Mouse (Mus musculus): Measurements from ENCODE around the gene Coa4. TPM values are rescaled to one million over a fixed set of nuclear protein-coding genes. Genes with fewer than 3 reads are reported as not detected.
A peak's percentile ranks its signal among the peaks of the same experiment; 100 is the strongest.

The Coa4 gene
- polyA plus RNA-seq, 1 experiment from 2014 or later: 24.4 TPM

GRCm38 (mm10) chr7:100514573-100514972, 22.3 kb upstream of the Coa4 start, which contains the start of gene Dnajb13:
Gene Dnajb13 (minus strand): TSS chr7:100514960.
- Histone ChIP-seq H3K36me3 (ENCODE audit: control insufficient read depth, insufficient read depth, low read length) (no peaks in the 10 kb centered on the region), H3K27ac (ENCODE audit: low read depth, low read length) (no peak within 1 kb of the TSS), H3K4me3 (ENCODE audit: low read depth, low read length) (no peak within 1 kb of the TSS), H3K4me2 (0 out of 2 replicates have a peak within 1 kb of the TSS, but pooled peaks have one; percentile 9), H3K9me3 (replicated peaks; ENCODE audit: control insufficient read depth, low read length) (no peaks in the 10 kb centered on the region), H3K27me3 (ENCODE audit: control insufficient read depth, insufficient read depth, low read length) (no peaks in the 10 kb centered on the region), H3K9ac (ENCODE audit: low read depth, low read length) (no peak within 1 kb of the TSS), H3K4me1 (ENCODE audit: control insufficient read depth, insufficient read depth, low read length) (no peaks in the 10 kb centered on the region)
- no peak for ATAC-seq (replicated peaks; ENCODE audit: insufficient number of reproducible peaks, low FRiP score, low TSS enrichment)
- 47% methylated on average over 11 of the region's 11 CpGs for WGBS (ENCODE audit: insufficient replicate concordance)

DNA sequence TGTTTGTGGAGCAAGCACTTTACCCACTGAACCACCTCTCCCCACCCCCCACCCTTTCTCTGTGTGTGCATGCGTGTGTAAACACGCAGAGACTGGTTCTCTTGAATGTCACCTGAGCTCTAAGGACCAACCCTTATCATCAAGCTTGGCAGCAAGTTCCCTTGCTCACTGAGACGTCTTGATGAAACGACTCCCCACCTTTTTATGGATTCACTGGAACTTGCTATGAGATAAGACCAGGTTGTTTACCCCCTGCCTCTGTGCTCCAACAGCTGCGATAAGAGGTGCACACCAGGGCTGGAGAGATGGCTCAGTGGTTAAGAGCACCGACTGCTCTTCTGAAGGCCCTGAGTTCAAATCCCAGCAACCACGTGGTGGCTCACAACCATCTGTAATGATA, 16.7 kb upstream of the Coa4 start:
- no peak for ATAC-seq (replicated peaks; ENCODE audit: insufficient number of reproducible peaks, low FRiP score, low TSS enrichment)
- H3K27me3 ChIP-seq (ENCODE audit: control insufficient read depth, insufficient read depth, low read length): no peaks in the 10 kb centered on the region
- H3K4me3 ChIP-seq (ENCODE audit: low read depth, low read length): no peak overlapping the region
- no peaks in the 10 kb centered on the region for H3K4me1 ChIP-seq (ENCODE audit: control insufficient read depth, insufficient read depth, low read length)
- H3K27ac ChIP-seq (ENCODE audit: low read depth, low read length): no peak overlapping the region
- H3K9ac ChIP-seq (ENCODE audit: low read depth, low read length): no peak overlapping the region
- H3K36me3 ChIP-seq (ENCODE audit: control insufficient read depth, insufficient read depth, low read length): no peaks in the 10 kb centered on the region
- H3K9me3 ChIP-seq (replicated peaks; ENCODE audit: control insufficient read depth, low read length): no peaks in the 10 kb centered on the region
- 59% methylated on average over 7 of the region's 7 CpGs for WGBS (ENCODE audit: insufficient replicate concordance)
- no peak overlapping the region for H3K4me2 ChIP-seq

DNA sequence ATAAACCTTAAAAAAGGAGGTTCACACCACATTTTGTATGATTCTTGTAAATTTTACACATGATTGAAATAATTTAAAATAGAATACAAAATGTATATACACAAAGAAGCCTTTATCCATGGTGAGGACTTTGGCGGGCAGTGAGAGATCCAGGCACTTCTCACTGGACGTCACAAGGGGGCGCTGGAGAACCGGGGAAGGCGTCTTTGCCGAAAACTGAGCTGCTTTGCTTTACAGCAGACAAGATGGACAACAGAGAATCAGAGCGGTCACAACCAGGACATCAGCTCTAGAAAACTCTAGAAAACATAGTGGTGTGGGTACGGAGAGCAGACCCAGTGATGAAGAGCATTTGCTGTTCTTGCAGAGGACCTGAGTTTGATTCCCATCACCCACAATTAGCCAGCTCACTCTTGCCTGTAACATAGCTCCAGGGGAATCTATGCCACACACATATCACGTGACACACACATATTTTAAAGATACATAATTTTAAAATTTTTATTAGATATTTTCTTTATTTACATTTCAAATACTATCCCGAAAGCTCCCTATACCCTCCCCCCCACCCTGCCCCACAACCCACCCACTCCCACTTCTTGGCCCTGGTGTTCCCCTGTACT, 16.1 kb upstream of the Coa4 start:
- Histone ChIP-seq H3K9me3 (replicated peaks; ENCODE audit: control insufficient read depth, low read length) (no peaks in the 10 kb centered on the region), H3K27ac (ENCODE audit: low read depth, low read length) (no peak overlapping the region), H3K4me1 (ENCODE audit: control insufficient read depth, insufficient read depth, low read length) (no peaks in the 10 kb centered on the region), H3K9ac (ENCODE audit: low read depth, low read length) (no peak overlapping the region), H3K27me3 (ENCODE audit: control insufficient read depth, insufficient read depth, low read length) (no peaks in the 10 kb centered on the region), H3K36me3 (ENCODE audit: control insufficient read depth, insufficient read depth, low read length) (no peaks in the 10 kb centered on the region), H3K4me3 (ENCODE audit: low read depth, low read length) (no peak overlapping the region), H3K4me2 (peak overlapping the region; percentile 27)
- 25% methylated on average over 10 of the region's 10 CpGs for whole genome bisulfite sequencing (ENCODE audit: insufficient replicate concordance)
- no peak; the same call in 1 of the 2 replicates for ATAC-seq (replicated peaks; ENCODE audit: insufficient number of reproducible peaks, low FRiP score, low TSS enrichment)

GRCm38 (mm10) chr7:100522222-100522621, 14.6 kb upstream of the Coa4 start:
- Histone ChIP-seq H3K9ac (ENCODE audit: low read depth, low read length) (no peak overlapping the region), H3K4me2 (no peak overlapping the region), H3K9me3 (replicated peaks; ENCODE audit: control insufficient read depth, low read length) (no peaks in the 10 kb centered on the region), H3K27ac (ENCODE audit: low read depth, low read length) (no peak overlapping the region), H3K4me1 (ENCODE audit: control insufficient read depth, insufficient read depth, low read length) (no peaks in the 10 kb centered on the region), H3K36me3 (ENCODE audit: control insufficient read depth, insufficient read depth, low read length) (no peaks in the 10 kb centered on the region), H3K4me3 (ENCODE audit: low read depth, low read length) (no peak overlapping the region), H3K27me3 (ENCODE audit: control insufficient read depth, insufficient read depth, low read length) (no peaks in the 10 kb centered on the region)
- WGBS (ENCODE audit: insufficient replicate concordance): 61% methylated on average over 3 of the region's 3 CpGs
- no peak for ATAC-seq (replicated peaks; ENCODE audit: insufficient number of reproducible peaks, low FRiP score, low TSS enrichment)

DNA sequence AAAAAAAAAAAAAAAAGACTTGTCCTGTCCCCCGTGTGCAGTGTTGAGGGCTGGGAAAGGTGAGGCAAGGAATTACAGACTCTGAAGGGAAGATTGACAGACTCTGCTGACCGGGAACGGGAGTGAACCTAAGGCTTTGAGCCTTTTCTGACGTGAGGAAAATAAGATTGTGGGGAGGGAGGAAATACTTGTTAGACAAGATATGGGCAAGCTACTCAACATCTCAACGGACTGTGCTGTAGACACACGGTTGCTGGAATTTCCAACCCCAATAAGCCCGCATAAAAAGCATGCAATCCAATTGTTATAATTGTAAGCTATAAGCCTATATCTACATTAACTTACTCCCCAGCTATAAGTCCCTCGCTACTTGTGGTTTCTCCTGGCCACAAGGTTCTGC, 12.2 kb upstream of the Coa4 start:
- Histone ChIP-seq H3K27me3 (ENCODE audit: control insufficient read depth, insufficient read depth, low read length) (no peaks in the 10 kb centered on the region), H3K4me2 (no peak overlapping the region), H3K4me3 (ENCODE audit: low read depth, low read length) (no peak overlapping the region), H3K36me3 (ENCODE audit: control insufficient read depth, insufficient read depth, low read length) (no peaks in the 10 kb centered on the region), H3K27ac (ENCODE audit: low read depth, low read length) (no peak overlapping the region), H3K9me3 (replicated peaks; ENCODE audit: control insufficient read depth, low read length) (no peaks in the 10 kb centered on the region), H3K9ac (ENCODE audit: low read depth, low read length) (no peak overlapping the region), H3K4me1 (ENCODE audit: control insufficient read depth, insufficient read depth, low read length) (no peaks in the 10 kb centered on the region)
- no peak for ATAC-seq (replicated peaks; ENCODE audit: insufficient number of reproducible peaks, low FRiP score, low TSS enrichment)
- 55% methylated on average over 8 of the region's 8 CpGs for WGBS (ENCODE audit: insufficient replicate concordance)

DNA sequence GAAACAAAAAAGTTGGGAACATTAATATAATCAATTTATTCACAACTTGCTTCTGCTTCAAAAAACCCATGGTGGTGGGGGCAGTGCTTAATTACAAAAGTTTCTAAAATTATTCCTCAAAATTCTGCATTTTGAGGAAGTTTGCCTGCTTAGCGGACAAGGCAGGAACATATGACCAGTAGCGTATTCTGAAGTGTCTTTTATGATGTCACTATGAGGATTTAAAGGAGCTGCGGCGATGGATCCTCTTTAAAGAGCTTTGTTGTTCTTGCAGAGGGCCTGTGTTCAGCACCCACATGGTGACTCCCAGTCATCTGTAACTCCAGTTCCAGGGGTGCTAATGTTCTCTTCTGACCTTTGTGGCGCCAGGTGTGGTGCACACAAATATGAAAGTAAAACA, 6.1 kb upstream of the Coa4 start:
- 86% methylated on average over 5 of the region's 5 CpGs for WGBS (ENCODE audit: insufficient replicate concordance)
- Histone ChIP-seq H3K36me3 (ENCODE audit: control insufficient read depth, insufficient read depth, low read length) (no peaks in the 10 kb centered on the region), H3K4me3 (ENCODE audit: low read depth, low read length) (no peak overlapping the region), H3K27me3 (ENCODE audit: control insufficient read depth, insufficient read depth, low read length) (no peaks in the 10 kb centered on the region), H3K4me1 (ENCODE audit: control insufficient read depth, insufficient read depth, low read length) (no peaks in the 10 kb centered on the region), H3K9ac (ENCODE audit: low read depth, low read length) (no peak overlapping the region), H3K9me3 (replicated peaks; ENCODE audit: control insufficient read depth, low read length) (no peaks in the 10 kb centered on the region), H3K27ac (ENCODE audit: low read depth, low read length) (no peak overlapping the region), H3K4me2 (no peak overlapping the region)
- no peak for ATAC-seq (replicated peaks; ENCODE audit: insufficient number of reproducible peaks, low FRiP score, low TSS enrichment)

GRCm38 (mm10) chr7:100533503-100533902, 3.4 kb upstream of the Coa4 start:
- Histone ChIP-seq H3K27ac (ENCODE audit: low read depth, low read length) (no peak overlapping the region), H3K9ac (ENCODE audit: low read depth, low read length) (no peak overlapping the region), H3K36me3 (ENCODE audit: control insufficient read depth, insufficient read depth, low read length) (no peaks in the 10 kb centered on the region), H3K4me2 (no peak overlapping the region), H3K9me3 (replicated peaks; ENCODE audit: control insufficient read depth, low read length) (no peaks in the 10 kb centered on the region), H3K27me3 (ENCODE audit: control insufficient read depth, insufficient read depth, low read length) (no peaks in the 10 kb centered on the region), H3K4me1 (ENCODE audit: control insufficient read depth, insufficient read depth, low read length) (peaks cover 9% of the 10 kb centered on the region; the same call in 1 of the 2 replicates), H3K4me3 (ENCODE audit: low read depth, low read length) (no peak overlapping the region)
- 56% methylated on average over 2 of the region's 2 CpGs for WGBS (ENCODE audit: insufficient replicate concordance)
- no peak for ATAC-seq (replicated peaks; ENCODE audit: insufficient number of reproducible peaks, low FRiP score, low TSS enrichment)

- Histone ChIP-seq H3K27me3 (ENCODE audit: control insufficient read depth, insufficient read depth, low read length) (no peaks in the 10 kb centered on the region), H3K36me3 (ENCODE audit: control insufficient read depth, insufficient read depth, low read length) (peaks cover 4% of the 10 kb centered on the region; the same call in 1 of the 2 replicates), H3K4me2 (no peak overlapping the region), H3K4me1 (ENCODE audit: control insufficient read depth, insufficient read depth, low read length) (peaks cover 9% of the 10 kb centered on the region; the same call in 1 of the 2 replicates), H3K27ac (ENCODE audit: low read depth, low read length) (no peak overlapping the region), H3K9ac (ENCODE audit: low read depth, low read length) (no peak overlapping the region), H3K4me3 (ENCODE audit: low read depth, low read length) (no peak overlapping the region), H3K9me3 (replicated peaks; ENCODE audit: control insufficient read depth, low read length) (no peaks in the 10 kb centered on the region)
- WGBS (ENCODE audit: insufficient replicate concordance): 86% methylated on average over 3 of the region's 3 CpGs
- ATAC-seq (replicated peaks; ENCODE audit: insufficient number of reproducible peaks, low FRiP score, low TSS enrichment): no peak
Measured at GRCm38 (mm10) chr7:100534216-100534615, 2.7 kb upstream of the Coa4 start.

DNA sequence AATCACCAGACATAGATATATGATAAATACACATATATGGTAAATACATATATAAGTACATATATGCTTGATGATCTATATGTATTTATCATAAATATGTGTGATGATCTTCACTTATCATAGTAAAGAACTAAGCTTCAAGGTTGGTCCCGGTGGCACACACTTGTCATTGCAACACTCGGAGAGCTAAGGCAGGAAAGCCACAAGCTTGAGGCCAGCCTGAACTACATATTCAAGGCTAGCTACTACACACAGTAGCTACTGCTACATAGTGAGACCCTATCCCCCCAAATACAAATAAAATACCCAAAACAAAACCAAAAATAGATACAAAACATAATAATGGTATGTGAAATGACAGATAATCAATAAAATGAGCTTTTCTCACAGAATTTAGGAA, 1.0 kb upstream of the Coa4 start:
- ATAC-seq (replicated peaks; ENCODE audit: insufficient number of reproducible peaks, low FRiP score, low TSS enrichment): no peak
- no peaks in the 10 kb centered on the region for H3K9me3 ChIP-seq (replicated peaks; ENCODE audit: control insufficient read depth, low read length)
- no peaks in the 10 kb centered on the region for H3K27me3 ChIP-seq (ENCODE audit: control insufficient read depth, insufficient read depth, low read length)
- H3K9ac ChIP-seq (ENCODE audit: low read depth, low read length): no peak overlapping the region
- peaks cover 12% of the 10 kb centered on the region for H3K36me3 ChIP-seq (ENCODE audit: control insufficient read depth, insufficient read depth, low read length)
- no peak overlapping the region; the same call in 1 of the 2 replicates for H3K4me3 ChIP-seq (ENCODE audit: low read depth, low read length)
- H3K4me1 ChIP-seq (ENCODE audit: control insufficient read depth, insufficient read depth, low read length): peaks cover 9% of the 10 kb centered on the region; the same call in 1 of the 2 replicates
- WGBS (ENCODE audit: insufficient replicate concordance): 74% methylated on average over 2 of the region's 2 CpGs
- H3K4me2 ChIP-seq: peak overlapping the region; percentile 81
- no peak overlapping the region for H3K27ac ChIP-seq (ENCODE audit: low read depth, low read length)
